Mouse (Mus musculus): ENCODE measurements around the gene Rpl3l. TPM values are rescaled to one million over a fixed set of nuclear protein-coding genes. Genes with fewer than 3 reads are reported as not detected.

The Rpl3l gene
- polyA plus RNA-seq, 1 experiment from 2014 or later, result 2.4 TPM

- peak overlapping the region; percentile 97 for H3K27ac ChIP-seq (ENCODE audit: low read length)
- under 1% methylated on average over 15 of the region's 15 CpGs for WGBS
- peak overlapping the region; percentile 96 for H3K4me3 ChIP-seq (ENCODE audit: low read length)
- no peaks in the 10 kb centered on the region for H3K27me3 ChIP-seq (ENCODE audit: control insufficient read depth, insufficient read depth, low read length)
- H3K4me2 ChIP-seq (ENCODE audit: low read depth, low read length), result peak overlapping the region; percentile 67
- peaks cover 24% of the 10 kb centered on the region for H3K4me1 ChIP-seq (ENCODE audit: control insufficient read depth, insufficient read depth, low read length)
- H3K36me3 ChIP-seq (ENCODE audit: control insufficient read depth, insufficient read depth), result peaks cover 13% of the 10 kb centered on the region
- H3K9me3 ChIP-seq (replicated peaks; ENCODE audit: control insufficient read depth, low read length), result no peaks in the 10 kb centered on the region
- no peak; the same call in 1 of the 2 replicates for ATAC-seq (replicated peaks; ENCODE audit: extremely low read depth, insufficient read depth, low FRiP score)
- peak overlapping the region; percentile 99 for H3K9ac ChIP-seq (ENCODE audit: low read length)
Observed at GRCm38 (mm10) chr17:24723881-24724180, 3.8 kb upstream of the Rpl3l start.

GRCm38 (mm10) chr17:24724184-24724583 is 3.4 kb upstream of the Rpl3l start, which contains the start of gene Ndufb10:
Gene Ndufb10 (minus strand): TSS chr17:24724478.
- peak within 1 kb of the TSS; percentile 67 for H3K4me2 ChIP-seq (ENCODE audit: low read depth, low read length)
- peaks cover 13% of the 10 kb centered on the region for H3K36me3 ChIP-seq (ENCODE audit: control insufficient read depth, insufficient read depth)
- H3K4me1 ChIP-seq (ENCODE audit: control insufficient read depth, insufficient read depth, low read length), result peaks cover 23% of the 10 kb centered on the region
- H3K27me3 ChIP-seq (ENCODE audit: control insufficient read depth, insufficient read depth, low read length), result no peaks in the 10 kb centered on the region
- peak within 1 kb of the TSS; percentile 97 for H3K27ac ChIP-seq (ENCODE audit: low read length)
- H3K9ac ChIP-seq (ENCODE audit: low read length), result peak within 1 kb of the TSS; percentile 99
- under 1% methylated on average over 30 of the region's 30 CpGs for WGBS
- no peaks in the 10 kb centered on the region for H3K9me3 ChIP-seq (replicated peaks; ENCODE audit: control insufficient read depth, low read length)
- peak within 1 kb of the TSS; percentile 96 for H3K4me3 ChIP-seq (ENCODE audit: low read length)
- ATAC-seq (replicated peaks; ENCODE audit: extremely low read depth, insufficient read depth, low FRiP score), result peak; percentile 74

GRCm38 (mm10) chr17:24725637-24726390 is 1.8 kb upstream of the Rpl3l start:
- peaks cover 23% of the 10 kb centered on the region for H3K4me1 ChIP-seq (ENCODE audit: control insufficient read depth, insufficient read depth, low read length)
- H3K9me3 ChIP-seq (replicated peaks; ENCODE audit: control insufficient read depth, low read length), result no peaks in the 10 kb centered on the region
- no peak overlapping the region for H3K27ac ChIP-seq (ENCODE audit: low read length)
- H3K27me3 ChIP-seq (ENCODE audit: control insufficient read depth, insufficient read depth, low read length), result no peaks in the 10 kb centered on the region
- H3K4me2 ChIP-seq (ENCODE audit: low read depth, low read length), result no peak overlapping the region
- H3K4me3 ChIP-seq (ENCODE audit: low read length), result no peak overlapping the region
- WGBS, result 64% methylated on average over 3 of the region's 3 CpGs
- ATAC-seq (replicated peaks; ENCODE audit: extremely low read depth, insufficient read depth, low FRiP score), result no peak
- H3K36me3 ChIP-seq (ENCODE audit: control insufficient read depth, insufficient read depth), result peaks cover 13% of the 10 kb centered on the region
- H3K9ac ChIP-seq (ENCODE audit: low read length), result no peak overlapping the region

DNA sequence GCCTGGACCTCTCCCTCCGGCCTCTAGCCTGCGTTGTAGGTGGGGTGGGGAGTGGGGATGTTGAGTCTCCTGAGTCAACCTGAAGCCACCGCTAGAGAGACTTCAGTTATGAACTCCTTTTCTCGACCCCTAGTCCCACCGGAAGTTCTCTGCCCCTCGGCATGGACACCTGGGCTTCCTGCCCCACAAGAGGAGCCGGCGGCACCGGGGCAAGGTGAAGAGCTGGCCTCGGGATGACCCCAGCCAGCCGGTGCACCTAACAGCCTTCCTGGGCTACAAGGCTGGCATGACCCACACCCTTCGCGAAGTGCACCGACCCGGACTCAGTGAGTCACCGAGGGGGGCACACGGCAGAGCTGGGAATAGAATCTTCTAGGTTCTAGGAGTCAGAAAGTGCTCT is 564 bp downstream of the Rpl3l start:
- Histone ChIP-seq H3K9ac (ENCODE audit: low read length) (no peak overlapping the region), H3K4me1 (ENCODE audit: control insufficient read depth, insufficient read depth, low read length) (peaks cover 11% of the 10 kb centered on the region), H3K27me3 (ENCODE audit: control insufficient read depth, insufficient read depth, low read length) (no peaks in the 10 kb centered on the region), H3K4me2 (ENCODE audit: low read depth, low read length) (no peak overlapping the region), H3K36me3 (ENCODE audit: control insufficient read depth, insufficient read depth) (no peaks in the 10 kb centered on the region), H3K4me3 (ENCODE audit: low read length) (no peak overlapping the region), H3K27ac (ENCODE audit: low read length) (no peak overlapping the region), H3K9me3 (replicated peaks; ENCODE audit: control insufficient read depth, low read length) (no peaks in the 10 kb centered on the region)
- WGBS, result 71% methylated on average over 17 of the region's 17 CpGs
- ATAC-seq (replicated peaks; ENCODE audit: extremely low read depth, insufficient read depth, low FRiP score), result no peak

DNA sequence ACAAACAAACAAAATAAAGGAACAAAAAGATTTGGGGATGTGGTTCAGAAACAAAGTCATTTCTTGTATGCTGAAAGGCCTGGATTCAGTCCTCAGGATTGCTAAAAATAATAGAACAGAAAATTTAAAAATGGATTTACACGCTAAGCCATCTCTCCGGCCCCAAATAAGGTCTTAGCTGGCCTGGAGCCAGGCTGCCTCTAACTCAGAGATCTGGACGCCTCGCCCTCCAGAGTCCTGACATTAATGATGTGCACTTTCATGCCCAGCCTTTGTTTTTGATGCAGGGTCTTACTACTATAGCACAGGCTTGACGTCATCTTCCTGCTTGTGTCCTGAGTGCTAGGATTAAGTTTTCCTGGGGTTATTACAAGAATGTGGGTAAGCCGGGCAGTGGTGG is 1.4 kb downstream of the Rpl3l start:
- 53% methylated on average over 6 of the region's 6 CpGs for WGBS
- Histone ChIP-seq H3K27ac (ENCODE audit: low read length) (no peak overlapping the region), H3K36me3 (ENCODE audit: control insufficient read depth, insufficient read depth) (no peaks in the 10 kb centered on the region), H3K9ac (ENCODE audit: low read length) (no peak overlapping the region), H3K4me3 (ENCODE audit: low read length) (no peak overlapping the region), H3K4me2 (ENCODE audit: low read depth, low read length) (no peak overlapping the region), H3K4me1 (ENCODE audit: control insufficient read depth, insufficient read depth, low read length) (peaks cover 11% of the 10 kb centered on the region), H3K9me3 (replicated peaks; ENCODE audit: control insufficient read depth, low read length) (no peaks in the 10 kb centered on the region), H3K27me3 (ENCODE audit: control insufficient read depth, insufficient read depth, low read length) (no peaks in the 10 kb centered on the region)
- ATAC-seq (replicated peaks; ENCODE audit: extremely low read depth, insufficient read depth, low FRiP score), result no peak

GRCm38 (mm10) chr17:24730787-24731186 is 3.2 kb downstream of the Rpl3l start:
- no peak for ATAC-seq (replicated peaks; ENCODE audit: extremely low read depth, insufficient read depth, low FRiP score)
- Histone ChIP-seq H3K4me1 (ENCODE audit: control insufficient read depth, insufficient read depth, low read length) (peaks cover 12% of the 10 kb centered on the region), H3K4me3 (ENCODE audit: low read length) (no peak overlapping the region), H3K9ac (ENCODE audit: low read length) (no peak overlapping the region), H3K36me3 (ENCODE audit: control insufficient read depth, insufficient read depth) (no peaks in the 10 kb centered on the region), H3K27me3 (ENCODE audit: control insufficient read depth, insufficient read depth, low read length) (no peaks in the 10 kb centered on the region), H3K27ac (ENCODE audit: low read length) (no peak overlapping the region), H3K9me3 (replicated peaks; ENCODE audit: control insufficient read depth, low read length) (no peaks in the 10 kb centered on the region), H3K4me2 (ENCODE audit: low read depth, low read length) (no peak overlapping the region)
- 84% methylated on average over 14 of the region's 14 CpGs for WGBS

DNA sequence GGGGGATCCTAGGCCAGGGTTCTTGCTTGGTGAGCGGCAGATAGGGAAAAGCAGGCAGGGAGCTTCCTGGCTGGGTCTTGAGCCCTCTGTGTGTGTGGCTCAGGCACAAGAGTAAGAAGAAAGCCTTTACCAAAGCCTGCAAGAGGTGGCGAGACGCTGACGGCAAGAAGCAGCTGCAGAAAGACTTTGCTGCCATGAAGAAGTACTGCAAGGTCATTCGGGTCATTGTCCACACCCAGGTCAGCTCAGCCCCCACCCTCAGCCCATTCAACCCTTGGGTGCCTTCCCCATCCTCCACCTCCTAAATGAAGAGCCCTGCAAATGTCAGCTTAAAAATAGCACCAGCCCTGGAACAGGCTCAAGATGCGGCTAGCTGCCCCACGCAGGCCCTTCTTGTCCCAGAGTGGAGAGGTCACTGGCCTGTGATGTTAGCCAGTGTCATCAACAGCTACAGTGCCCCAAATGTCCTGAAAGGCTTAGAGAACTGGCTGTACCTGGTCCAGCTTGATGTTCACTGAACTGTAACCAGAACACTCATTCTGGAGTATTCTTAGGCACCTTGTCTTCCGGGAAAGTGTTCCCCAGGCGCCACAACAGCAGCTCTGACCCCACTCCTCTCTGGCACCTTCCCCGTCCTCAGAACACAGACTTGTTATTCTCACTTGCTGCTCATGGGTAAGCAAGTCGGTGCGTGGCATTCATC is 4.8 kb downstream of the Rpl3l start:
- Histone ChIP-seq H3K9me3 (replicated peaks; ENCODE audit: control insufficient read depth, low read length) (no peaks in the 10 kb centered on the region), H3K9ac (ENCODE audit: low read length) (peak overlapping the region; percentile 52), H3K4me3 (ENCODE audit: low read length) (no peak overlapping the region), H3K4me2 (ENCODE audit: low read depth, low read length) (0 out of 2 replicates have a peak overlapping the region, but pooled peaks have one; percentile 9), H3K27ac (ENCODE audit: low read length) (peak overlapping the region; percentile 79), H3K4me1 (ENCODE audit: control insufficient read depth, insufficient read depth, low read length) (peaks cover 21% of the 10 kb centered on the region), H3K27me3 (ENCODE audit: control insufficient read depth, insufficient read depth, low read length) (no peaks in the 10 kb centered on the region), H3K36me3 (ENCODE audit: control insufficient read depth, insufficient read depth) (no peaks in the 10 kb centered on the region)
- no peak for ATAC-seq (replicated peaks; ENCODE audit: extremely low read depth, insufficient read depth, low FRiP score)
- 61% methylated on average over 12 of the region's 12 CpGs for WGBS

- 90% methylated on average over 21 of the region's 21 CpGs for WGBS
- H3K9me3 ChIP-seq (replicated peaks; ENCODE audit: control insufficient read depth, low read length), result no peaks in the 10 kb centered on the region
- H3K4me3 ChIP-seq (ENCODE audit: low read length), result no peak overlapping the region
- no peak overlapping the region for H3K9ac ChIP-seq (ENCODE audit: low read length)
- H3K4me1 ChIP-seq (ENCODE audit: control insufficient read depth, insufficient read depth, low read length), result peaks cover 22% of the 10 kb centered on the region
- no peak overlapping the region for H3K4me2 ChIP-seq (ENCODE audit: low read depth, low read length)
- no peaks in the 10 kb centered on the region for H3K36me3 ChIP-seq (ENCODE audit: control insufficient read depth, insufficient read depth)
- H3K27ac ChIP-seq (ENCODE audit: low read length), result no peak overlapping the region
- no peaks in the 10 kb centered on the region for H3K27me3 ChIP-seq (ENCODE audit: control insufficient read depth, insufficient read depth, low read length)
- ATAC-seq (replicated peaks; ENCODE audit: extremely low read depth, insufficient read depth, low FRiP score), result no peak
Observed at GRCm38 (mm10) chr17:24733434-24734050, 5.9 kb downstream of the Rpl3l start.

GRCm38 (mm10) chr17:24734513-24734912 is 6.9 kb downstream of the Rpl3l start:
- no peaks in the 10 kb centered on the region for H3K9me3 ChIP-seq (replicated peaks; ENCODE audit: control insufficient read depth, low read length)
- no peaks in the 10 kb centered on the region for H3K27me3 ChIP-seq (ENCODE audit: control insufficient read depth, insufficient read depth, low read length)
- ATAC-seq (replicated peaks; ENCODE audit: extremely low read depth, insufficient read depth, low FRiP score), result no peak
- no peak overlapping the region for H3K9ac ChIP-seq (ENCODE audit: low read length)
- H3K4me1 ChIP-seq (ENCODE audit: control insufficient read depth, insufficient read depth, low read length), result peaks cover 19% of the 10 kb centered on the region
- no peaks in the 10 kb centered on the region for H3K36me3 ChIP-seq (ENCODE audit: control insufficient read depth, insufficient read depth)
- WGBS, result 86% methylated on average over 1 of the region's 1 CpGs
- H3K4me2 ChIP-seq (ENCODE audit: low read depth, low read length), result no peak overlapping the region
- H3K27ac ChIP-seq (ENCODE audit: low read length), result no peak overlapping the region
- H3K4me3 ChIP-seq (ENCODE audit: low read length), result no peak overlapping the region

All from heart, embryonic 16.5 days (tissue).